Mouse (Mus musculus) cerebellum, adult 9-11 months (tissue): ENCODE data around the gene Rergl.

Experiments used
- DNase-seq: peaks from one replicate; pipeline ENCODE4 v3.0.0; 2022

Rergl gene

GRCm38 (mm10) chr6:139501876-139502275 is at the start of gene Rergl:
Rergl (minus strand) TSS chr6:139501976.
- no peak for DNase-seq

DNA sequence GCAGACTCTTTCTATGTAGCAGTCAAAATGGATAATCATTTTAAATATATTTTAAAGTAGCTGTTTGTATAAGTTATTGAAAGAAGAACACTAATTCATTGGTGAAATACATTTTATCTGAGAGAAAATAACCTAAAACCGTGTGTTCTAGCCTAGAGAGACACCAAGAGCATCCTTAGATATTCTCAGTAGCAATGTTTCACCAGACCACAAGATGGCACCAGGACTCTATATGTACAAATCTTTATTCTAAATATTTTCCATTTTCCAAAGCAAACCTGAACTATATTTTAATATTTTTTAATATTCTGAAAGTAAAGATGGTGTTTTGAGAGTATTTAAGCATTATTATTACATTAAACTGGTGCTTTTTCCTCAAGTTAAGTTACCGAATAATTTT is 36.7 kb upstream of the Rergl start:
- DNase-seq: no peak

DNA sequence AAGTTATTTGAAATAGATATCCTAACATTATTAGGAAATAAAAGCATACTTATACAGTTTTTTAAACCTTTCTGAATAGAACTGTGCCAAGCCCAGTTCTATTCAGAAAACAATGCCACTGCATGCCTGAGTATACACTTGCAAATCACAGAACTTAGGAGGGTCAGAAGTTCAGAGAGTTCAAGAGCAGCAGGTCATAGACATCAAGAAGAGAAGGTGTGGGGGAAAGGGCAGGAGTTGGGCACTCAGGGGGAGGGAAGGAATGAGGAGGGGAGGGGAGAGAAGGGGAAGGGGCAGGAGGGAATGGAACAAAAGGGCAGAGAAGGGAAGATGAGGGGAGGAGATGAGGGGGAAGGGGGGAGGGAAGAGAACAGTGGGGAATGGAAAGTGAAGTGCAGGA is 23.6 kb upstream of the Rergl start:
- no peak for DNase-seq

GRCm38 (mm10) chr6:139524288-139524687 is 22.5 kb upstream of the Rergl start:
- DNase-seq: no peak

GRCm38 (mm10) chr6:139514938-139515510 is 13.2 kb upstream of the Rergl start:
- peak; percentile 64 for DNase-seq

DNA sequence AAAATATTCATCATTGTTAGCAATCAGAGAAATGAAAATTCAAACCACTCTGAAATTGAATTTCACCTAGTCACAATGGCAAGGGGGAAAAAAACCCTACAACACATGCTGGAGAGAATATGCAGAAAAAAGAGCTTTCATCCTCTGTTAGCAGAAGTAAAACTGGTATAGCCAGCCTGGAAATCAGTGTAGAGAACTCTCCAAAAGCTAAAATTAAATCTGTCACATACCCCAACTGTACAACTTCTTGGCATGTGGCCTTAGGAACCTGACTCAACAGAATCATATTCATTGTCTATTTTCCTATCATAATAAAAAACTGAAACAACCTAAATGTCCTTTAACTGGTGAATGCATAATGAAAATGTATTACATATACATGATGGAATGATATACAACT is 22.0 kb downstream of the Rergl start:
- no peak for DNase-seq

DNA sequence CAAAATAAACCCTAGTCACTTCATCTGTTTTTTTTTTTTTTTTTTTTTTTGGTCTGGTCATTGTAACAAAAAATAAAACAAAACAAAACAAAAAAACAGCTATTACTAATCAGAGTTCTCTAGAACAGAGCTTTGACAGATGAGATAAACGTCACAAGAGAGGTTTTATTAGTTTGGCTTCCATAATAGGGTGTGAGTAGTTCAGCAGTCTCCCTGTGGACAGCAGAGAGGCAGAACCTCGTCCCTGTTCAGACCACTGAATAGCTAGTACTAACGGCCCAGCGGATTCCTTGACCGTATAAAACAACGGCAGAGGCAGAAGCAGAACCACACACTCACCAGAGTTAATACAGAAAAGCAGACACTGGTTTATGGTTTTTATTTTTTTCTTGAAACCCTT is 36.8 kb downstream of the Rergl start:
- no peak for DNase-seq

- no peak for DNase-seq
Observed at GRCm38 (mm10) chr6:139464292-139464691, 37.5 kb downstream of the Rergl start.

GRCm38 (mm10) chr6:139461094-139461493 is 40.7 kb downstream of the Rergl start:
- no peak for DNase-seq

DNA sequence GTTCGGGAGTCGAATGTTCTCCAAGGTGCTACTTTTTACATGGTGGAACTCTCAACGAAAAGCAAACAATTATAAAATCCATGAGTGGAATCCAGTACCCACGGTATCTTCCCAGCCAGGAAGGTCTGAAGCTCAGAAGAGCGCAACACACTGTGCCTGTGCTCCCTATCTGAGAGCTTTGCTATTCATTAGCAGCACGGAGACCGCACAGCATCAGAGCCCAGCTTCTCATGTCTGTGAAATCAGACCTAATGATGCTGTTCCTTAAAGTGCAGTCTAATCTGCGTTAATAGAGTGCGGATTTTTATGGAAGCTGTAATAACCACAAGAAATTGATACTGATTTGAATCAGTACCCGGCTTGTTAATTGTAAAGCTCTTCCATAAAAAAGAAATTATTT is 41.3 kb downstream of the Rergl start:
- DNase-seq: no peak

DNA sequence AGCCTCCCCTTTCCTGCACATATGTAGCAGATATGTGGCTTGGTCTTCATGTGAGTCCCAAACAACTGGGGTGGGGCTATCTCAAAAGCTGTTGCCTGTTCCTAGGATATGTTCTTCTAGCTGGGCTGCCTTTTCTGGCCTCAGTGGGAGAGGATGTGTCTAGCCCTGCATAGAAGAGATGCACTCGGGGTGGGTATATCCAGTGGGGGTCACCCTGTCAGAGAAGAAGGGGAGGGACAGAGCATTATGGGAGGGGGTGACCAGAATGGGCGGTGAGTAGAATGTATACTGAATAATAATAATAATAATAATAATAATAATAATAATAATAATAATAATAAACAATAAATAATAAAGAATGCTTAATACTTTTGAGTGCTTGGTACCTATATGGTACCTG is 57.8 kb downstream of the Rergl start:
- DNase-seq: no peak
